Mouse (Mus musculus): ENCODE measurements at regions not wholly inside any gene's neighbourhood (a gene's known extent, or its start where the extent isn't known, plus 50 kb on each side); places are given as distances from the start of the nearest gene placed in this dataset.

- no peak for DNase-seq
Measured at GRCm38 (mm10) chr10:34995011-34995410, 511.8 kb downstream of the Frk start.

DNA sequence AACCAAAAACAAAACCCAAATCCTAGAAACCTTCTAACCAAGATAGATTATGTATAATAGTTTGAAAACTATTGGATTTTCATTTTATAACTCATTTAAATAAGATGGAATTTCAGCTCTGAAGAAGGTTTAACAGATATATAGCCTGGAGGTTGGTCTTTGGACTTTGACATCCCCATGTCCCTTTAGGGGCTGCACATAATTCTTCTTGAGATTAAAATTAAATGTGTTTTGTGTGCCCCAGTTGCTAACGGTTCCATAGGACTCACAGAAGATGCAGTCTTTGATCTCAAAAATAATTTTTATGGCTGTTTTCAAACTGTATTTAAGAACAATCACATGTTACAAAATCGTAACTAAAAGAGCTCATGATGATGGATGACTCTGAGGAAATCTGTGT is 530.2 kb downstream of the Frk start:
- DNase-seq = no peak
- intact Hi-C loops (cut with DNase I) = loop anchor here (5.0 kb wide), 1 partner anchor 201 kb away; no protein-coding TSS in a partner anchor

More at GRCm38 (mm10) chr10:34995011-34995410, 511.8 kb downstream of the Frk start:
- intact Hi-C loops (cut with DNase I) = no loop called here

- intact Hi-C loops (cut with DNase I) = no loop called here
- DNase-seq = no peak
Measured at GRCm38 (mm10) chr10:35016416-35016815, 533.2 kb downstream of the Frk start.

DNA sequence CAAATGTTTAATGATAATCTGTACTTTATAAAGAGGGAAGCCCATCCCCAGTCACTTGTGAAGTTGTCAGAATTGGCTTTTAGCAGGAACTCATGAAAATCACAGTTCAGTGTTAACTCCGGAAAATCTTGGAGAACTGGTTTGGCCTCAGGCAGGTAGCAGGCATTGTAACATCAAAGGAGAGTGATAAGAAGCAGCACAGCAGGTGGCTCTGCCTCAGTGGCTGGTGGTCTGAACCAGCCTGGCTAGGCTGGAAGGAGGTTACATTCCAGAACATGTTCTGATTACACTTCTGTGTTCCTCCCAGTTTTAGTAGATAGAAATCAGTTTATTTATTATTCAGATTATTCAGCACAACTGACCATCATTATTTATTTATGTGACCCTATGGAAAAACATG is 574.1 kb downstream of the Frk start:
- intact Hi-C loops (cut with DNase I) = no loop called here
- no peak for DNase-seq

All from heart, postnatal 10 days (tissue).